Mouse (Mus musculus) olfactory bulb, adult 2 months (tissue): ENCODE results near the gene Fhl4. TPM values are rescaled to one million over a fixed set of nuclear protein-coding genes. Genes with fewer than 3 reads are reported as not detected.

Experiments
- H3K27ac ChIP-seq: fragments of 200-500 bp; 2 replicates; pipeline ENCODE4 v1.5.1; 2012; ENCODE audit warnings: low read depth, low read length; ENCODE audit not compliant: insufficient read depth
- H3K4me1 ChIP-seq: fragments of 200-500 bp; 2 replicates; pipeline ENCODE4 v1.6.1; 2012; ENCODE audit warnings: low read length; ENCODE audit not compliant: control insufficient read depth, insufficient read depth
- H3K4me3 ChIP-seq: fragments of 200-500 bp; 2 replicates; pipeline ENCODE4 v1.5.1; 2012; ENCODE audit warnings: mild to moderate bottlenecking, low read depth, low read length, moderate library complexity; ENCODE audit not compliant: insufficient read depth
- CTCF ChIP-seq: fragments of 200-500 bp; IDR thresholded peaks from 2 replicates; pipeline ENCODE4 v1.5.1; 2012; ENCODE audit warnings: low read depth, mild to moderate bottlenecking, low read length, moderate library complexity; ENCODE audit not compliant: insufficient read depth
- POLR2A ChIP-seq: fragments of 200-500 bp; IDR thresholded peaks from 2 replicates; pipeline ENCODE4 v1.6.1; 2012; ENCODE audit warnings: mild to moderate bottlenecking, low read depth, low read length, moderate library complexity; ENCODE audit not compliant: insufficient read depth
- WGBS: fragments of 180-500 bp; shearing (Covaris S2); methylation state at CpG from one replicate; pipeline ENCODE4 v1.1.7; 2018; 5-methylcytosine and 5-hydroxymethylcytosine counted together
- polyA plus RNA-seq: library from polyadenylated mRNA; stranded (reverse); fragments of >200 nt; gene quantifications from 2 replicates; pipeline ENCODE4 v1.2.4, GENCODE M21; 2012; ENCODE audit warnings: low replicate concordance; ENCODE audit not compliant: missing spikeins, insufficient read depth, insufficient read length

Fhl4 gene
- polyA plus RNA-seq, 1 experiment: not detected

DNA sequence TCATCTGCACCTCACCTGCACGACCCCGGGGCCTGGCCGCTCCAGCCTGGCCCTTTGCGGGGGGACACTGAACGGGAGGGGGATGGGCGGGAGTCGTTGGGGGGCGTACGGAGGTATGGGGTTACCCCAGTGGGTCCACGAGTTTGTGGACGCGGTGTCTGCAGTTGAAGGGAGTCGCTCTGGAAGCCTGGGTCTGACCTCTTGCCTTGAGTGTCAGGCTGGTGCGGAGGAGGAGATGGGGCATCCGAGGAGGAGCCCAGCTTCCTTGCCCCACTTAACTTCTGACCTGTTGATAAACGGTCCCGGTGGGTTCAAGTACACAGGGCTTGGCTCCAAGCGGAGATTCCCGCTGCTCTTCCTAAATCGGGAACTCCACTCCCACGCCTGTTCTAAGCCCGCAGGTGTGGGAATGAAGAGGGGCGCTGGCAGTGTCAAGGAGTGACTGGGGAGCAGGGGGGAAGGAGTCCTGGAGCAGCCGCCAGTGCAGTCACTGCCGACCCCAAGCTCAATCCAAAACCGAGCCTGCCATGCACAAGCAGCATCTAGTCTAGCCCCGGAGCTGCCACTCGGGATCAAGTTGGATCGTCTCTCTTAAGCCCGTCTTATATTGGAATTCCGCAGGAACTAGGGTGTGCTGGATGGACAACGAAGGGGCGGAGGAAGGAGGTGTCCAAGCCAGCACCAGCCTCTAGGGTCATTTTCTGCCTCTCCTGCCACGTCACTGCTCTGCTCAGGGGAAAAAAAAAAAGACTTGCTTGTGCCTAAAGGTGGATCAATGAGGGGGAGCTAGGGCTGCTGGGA, 990 bp upstream of the Fhl4 start:
- H3K27ac ChIP-seq: no peak overlapping the region
- WGBS: under 1% methylated on average over 34 of the region's 34 CpGs
- TF ChIP-seq POLR2A (no peak; the same call in 1 of the 2 replicates), CTCF (no peak)
- peaks cover 8% of the 10 kb centered on the region for H3K4me1 ChIP-seq
- H3K4me3 ChIP-seq: peak overlapping the region; percentile 99

DNA sequence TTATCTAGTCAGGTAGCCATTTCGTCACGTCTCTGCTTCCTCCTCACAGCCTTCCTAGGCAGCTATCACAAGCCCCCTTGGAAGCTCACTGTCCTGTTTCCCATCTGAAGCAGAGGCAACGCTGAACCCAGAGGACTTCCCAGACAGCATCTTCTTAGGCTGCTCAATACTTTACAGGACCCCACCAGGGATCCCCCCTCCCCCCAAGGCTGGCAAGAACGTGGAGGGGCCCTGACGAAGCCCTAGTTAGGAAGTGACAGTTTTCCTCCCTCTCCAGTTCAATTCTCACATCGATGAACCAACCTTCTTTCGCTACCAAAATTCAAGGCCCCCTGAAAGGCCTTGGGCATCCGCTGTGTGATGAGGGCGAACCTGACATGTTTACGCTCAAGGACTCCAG, 454 bp downstream of the Fhl4 start:
- H3K27ac ChIP-seq: peak overlapping the region; percentile 17; the same call in 1 of the 2 replicates
- WGBS: 2% methylated on average over 10 of the region's 10 CpGs
- peaks cover 8% of the 10 kb centered on the region for H3K4me1 ChIP-seq
- TF ChIP-seq CTCF (no peak), POLR2A (no peak)
- H3K4me3 ChIP-seq: peak overlapping the region; percentile 99

DNA sequence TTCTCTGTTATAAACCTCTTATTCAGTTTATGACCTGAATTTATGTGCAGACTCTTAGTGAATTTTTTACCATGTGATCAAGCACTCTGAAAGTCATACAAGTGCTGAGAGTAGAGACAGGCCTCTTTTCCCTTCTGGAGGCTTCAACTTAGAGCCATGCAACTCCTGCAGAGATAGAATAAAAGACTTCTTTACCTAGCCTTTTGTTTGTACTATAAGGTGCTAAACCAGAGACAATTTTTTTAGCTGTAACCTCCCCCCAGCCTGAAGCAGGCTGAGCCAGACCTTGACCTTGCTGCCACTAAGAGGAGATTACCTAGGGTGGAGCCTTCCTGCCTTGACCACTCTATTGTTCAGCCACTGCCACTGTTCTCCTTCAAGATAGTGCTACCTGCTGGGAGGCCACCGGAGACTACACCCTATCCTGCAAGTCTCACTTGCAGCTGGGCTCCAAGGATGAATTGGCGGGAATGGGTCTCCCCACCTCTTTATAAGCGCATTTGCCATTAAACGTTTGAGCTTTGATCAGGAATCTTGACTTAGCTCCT, 30.6 kb downstream of the Fhl4 start:
- Histone ChIP-seq H3K4me1 (no peaks in the 10 kb centered on the region), H3K27ac (no peak overlapping the region), H3K4me3 (no peak overlapping the region)
- TF ChIP-seq CTCF (no peak), POLR2A (no peak)
- WGBS: 69% methylated on average over 4 of the region's 4 CpGs

DNA sequence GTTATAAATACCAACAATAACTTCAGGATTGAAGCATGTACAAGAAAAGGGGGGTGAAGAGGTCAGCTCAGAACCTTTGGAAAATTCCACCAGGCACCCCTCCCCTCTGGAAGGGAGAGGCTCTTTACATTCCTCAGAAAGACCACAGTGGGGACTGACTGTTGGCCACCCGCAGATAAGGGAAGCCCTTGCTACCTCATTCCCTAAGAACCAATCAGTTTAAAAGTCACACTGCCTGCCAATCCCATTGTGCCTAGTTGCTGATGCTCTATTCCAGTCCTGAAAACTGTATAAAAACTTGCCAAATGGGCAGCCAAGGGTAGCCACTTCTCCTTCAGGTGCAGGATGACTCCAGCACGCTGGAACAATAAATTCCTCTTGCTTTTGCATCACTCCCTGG, 47.4 kb downstream of the Fhl4 start:
- no peaks in the 10 kb centered on the region for H3K4me1 ChIP-seq
- H3K27ac ChIP-seq: no peak overlapping the region
- TF ChIP-seq POLR2A (no peak), CTCF (no peak)
- 82% methylated on average over 2 of the region's 2 CpGs for WGBS
- no peak overlapping the region for H3K4me3 ChIP-seq

DNA sequence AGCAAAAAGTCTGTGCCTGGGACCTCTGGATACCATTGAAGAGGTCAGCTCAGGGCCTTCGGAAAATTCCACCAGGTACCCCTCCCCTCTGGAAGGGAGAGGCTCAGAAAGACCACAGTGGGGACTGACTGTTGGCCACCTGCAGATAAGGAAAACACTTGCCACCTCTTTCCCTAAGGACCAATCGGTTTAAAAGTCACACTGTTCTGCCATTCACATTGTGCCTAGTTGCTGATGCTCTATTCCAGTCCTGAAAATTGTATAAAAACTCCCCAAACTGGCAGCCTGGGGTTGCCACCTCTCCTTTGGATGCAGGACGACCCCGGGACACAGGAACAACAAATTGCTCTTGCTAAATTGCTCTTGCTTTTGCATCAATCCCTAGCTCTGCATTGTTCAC, 49.8 kb downstream of the Fhl4 start:
- WGBS: 52% methylated on average over 4 of the region's 4 CpGs
- TF ChIP-seq POLR2A (no peak), CTCF (no peak)
- no peak overlapping the region for H3K4me3 ChIP-seq
- no peak overlapping the region for H3K27ac ChIP-seq
- no peaks in the 10 kb centered on the region for H3K4me1 ChIP-seq

DNA sequence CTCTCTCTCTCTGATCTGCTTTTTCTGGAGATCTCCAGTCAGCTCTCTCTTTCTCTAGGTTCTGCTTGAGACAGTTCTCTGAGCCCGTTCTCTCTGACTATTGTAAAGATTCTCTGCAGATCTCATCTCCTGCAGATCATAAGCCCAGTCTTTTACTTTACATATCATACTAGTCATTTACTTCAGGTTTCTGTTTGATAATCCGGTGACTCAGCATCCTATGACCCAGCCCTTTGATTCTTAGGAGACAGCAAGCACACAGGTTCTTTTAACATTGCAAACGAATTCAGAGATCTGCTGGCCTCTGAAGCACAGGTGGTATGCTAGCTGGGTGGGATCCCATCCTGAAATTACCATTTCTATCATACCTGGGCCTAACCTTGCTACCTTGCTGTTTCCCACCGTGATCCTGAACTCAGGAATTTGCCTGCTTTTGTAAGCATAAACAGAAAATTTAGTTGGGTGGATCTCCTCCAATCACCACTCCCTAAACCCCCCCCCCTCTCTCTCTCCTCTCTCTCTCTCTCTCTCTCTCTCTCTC, 51.6 kb downstream of the Fhl4 start:
- H3K4me1 ChIP-seq: no peaks in the 10 kb centered on the region
- WGBS: 74% methylated on average over 4 of the region's 4 CpGs
- TF ChIP-seq POLR2A (no peak), CTCF (no peak)
- H3K27ac ChIP-seq: no peak overlapping the region
- H3K4me3 ChIP-seq: no peak overlapping the region

DNA sequence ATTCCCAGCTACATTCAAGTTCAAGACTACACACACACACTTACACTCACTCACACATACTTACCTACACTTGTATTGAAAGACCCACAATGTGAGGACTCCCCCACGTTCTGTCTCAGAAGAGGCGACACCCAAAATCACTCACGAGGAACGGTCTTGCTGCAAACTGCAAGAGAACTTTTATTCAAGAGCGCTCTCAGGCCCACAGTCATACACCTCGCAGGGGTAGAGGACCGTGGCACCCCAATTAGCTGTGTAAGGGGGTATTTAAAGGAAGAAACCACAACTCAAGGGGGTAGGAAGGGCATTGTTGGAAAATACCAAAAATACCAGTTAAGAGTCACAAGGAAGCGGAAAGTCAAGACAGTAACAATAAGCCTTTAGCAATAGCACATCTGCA, 54.3 kb downstream of the Fhl4 start:
- Histone ChIP-seq H3K27ac (no peak overlapping the region), H3K4me3 (no peak overlapping the region), H3K4me1 (no peaks in the 10 kb centered on the region)
- WGBS: 97% methylated on average over 8 of the region's 8 CpGs
- TF ChIP-seq CTCF (no peak), POLR2A (no peak)

DNA sequence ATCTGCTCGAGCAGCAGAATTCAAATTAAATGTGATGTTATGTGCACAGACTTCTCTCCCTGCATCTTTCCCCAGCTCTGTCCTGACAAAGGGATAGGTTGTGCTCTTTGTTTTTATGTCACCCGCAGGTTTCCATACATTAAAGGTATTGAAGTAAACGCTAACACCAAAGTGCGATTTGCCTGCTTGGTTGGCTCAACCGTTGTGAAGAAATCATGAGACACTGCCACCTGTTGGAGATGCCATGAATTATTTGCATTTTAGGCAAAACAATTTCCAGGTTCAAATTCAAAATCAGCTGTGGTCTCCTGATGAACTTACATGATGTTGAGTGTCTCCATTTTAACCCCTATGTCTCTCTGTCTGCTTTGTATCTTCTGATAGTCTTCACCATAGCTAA, 55.7 kb downstream of the Fhl4 start:
- TF ChIP-seq POLR2A (no peak), CTCF (no peak)
- H3K27ac ChIP-seq: no peak overlapping the region
- no peaks in the 10 kb centered on the region for H3K4me1 ChIP-seq
- no peak overlapping the region for H3K4me3 ChIP-seq
- 11% methylated on average over 5 of the region's 5 CpGs for WGBS

Other genes with a start within 250 kb of the Fhl4 start
- not detected in 2 replicates for gene Ric8b, start 184.9 kb downstream of the Fhl4 start, polyA plus RNA-seq
- gene Tmem263, start 132 bp upstream of the Fhl4 start, polyA plus RNA-seq: not detected in 2 replicates
- gene Mterf2, start 25.5 kb upstream of the Fhl4 start, polyA plus RNA-seq: not detected in 2 replicates
- not detected in 2 replicates for gene Cry1, start 82.6 kb upstream of the Fhl4 start, polyA plus RNA-seq